Mouse (Mus musculus): ENCODE data around the gene Anapc13.

Anapc13 gene

DNA sequence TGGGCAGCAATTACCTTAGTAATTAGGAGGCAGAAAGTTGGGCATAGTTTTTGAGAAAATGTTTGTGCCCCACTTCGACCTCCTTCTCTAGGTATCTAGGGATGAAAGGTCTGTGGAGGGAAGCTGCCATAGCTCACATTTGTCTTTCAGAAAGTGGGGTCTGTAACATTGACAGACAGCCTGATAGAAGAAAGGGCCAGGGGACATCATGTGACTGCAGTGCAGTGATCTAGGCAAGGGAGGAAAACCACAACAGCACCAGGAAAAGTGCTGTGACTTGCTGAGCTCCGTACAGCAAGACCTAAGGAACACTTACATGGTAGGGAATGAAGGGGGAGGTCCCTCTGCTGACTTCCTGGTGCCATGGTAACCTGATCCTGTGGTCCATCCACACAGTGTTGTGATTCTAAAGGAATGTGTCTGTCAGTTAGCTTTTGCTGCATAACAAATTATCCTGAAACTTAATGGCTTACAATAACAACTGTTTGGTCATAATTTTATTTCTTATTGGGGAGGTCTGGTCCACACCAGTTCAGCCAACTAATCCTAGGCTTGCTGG, 5.6 kb downstream of the Anapc13 start:
- DNase-seq (ENCODE audit: low read depth, low spot score): no peak

DNA sequence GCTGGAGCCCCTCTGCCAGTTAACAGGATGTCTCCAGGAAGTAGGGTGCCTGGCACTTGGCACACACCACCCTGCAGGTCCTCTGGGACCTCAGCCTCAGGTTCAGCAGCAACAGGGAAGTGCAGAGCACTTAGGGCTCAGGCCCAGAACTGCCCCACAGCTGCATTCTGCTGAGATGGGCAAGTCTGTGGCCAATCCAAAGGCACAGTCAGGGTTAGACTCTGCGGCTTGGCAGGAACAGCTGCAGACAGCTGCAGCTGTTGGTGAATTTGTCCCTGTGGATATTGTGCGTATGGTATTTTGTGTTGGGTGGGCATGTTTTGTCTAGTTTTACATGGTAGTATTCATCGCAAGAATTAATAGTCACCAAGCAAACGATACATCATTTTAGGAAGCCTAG, 6.1 kb downstream of the Anapc13 start:
- no peak for DNase-seq (ENCODE audit: low read depth, low spot score)

DNA sequence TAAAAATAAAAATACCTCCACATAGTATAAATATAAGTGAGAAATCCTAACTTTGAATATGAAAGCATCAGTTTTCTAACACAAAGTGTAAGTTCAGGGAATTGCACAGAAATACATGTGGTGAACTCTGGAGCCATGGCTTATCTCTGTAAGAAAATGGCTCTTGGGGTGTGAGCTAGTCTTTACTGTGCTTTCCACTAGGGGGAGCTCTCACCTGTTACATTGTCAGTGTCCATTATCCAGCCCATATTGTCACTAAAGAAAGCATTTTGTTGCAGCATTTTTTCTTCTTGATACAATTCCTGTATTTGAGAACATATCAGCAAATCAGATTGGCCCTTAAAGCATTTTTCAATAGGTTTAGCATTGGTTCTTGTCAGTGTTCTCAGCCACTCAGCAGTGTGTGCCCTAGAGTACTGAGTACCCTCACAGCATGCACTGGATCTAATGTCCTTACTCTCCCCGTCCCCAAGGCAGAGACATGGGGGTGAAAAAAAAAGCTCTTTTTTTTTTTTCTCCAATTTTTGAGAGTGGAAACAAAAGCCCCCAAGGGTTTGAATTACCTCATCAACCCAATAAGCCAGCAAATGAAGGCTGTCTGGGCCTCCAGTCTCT, 6.9 kb downstream of the Anapc13 start:
- peak; percentile 80 for DNase-seq (ENCODE audit: low read depth, low spot score)

DNA sequence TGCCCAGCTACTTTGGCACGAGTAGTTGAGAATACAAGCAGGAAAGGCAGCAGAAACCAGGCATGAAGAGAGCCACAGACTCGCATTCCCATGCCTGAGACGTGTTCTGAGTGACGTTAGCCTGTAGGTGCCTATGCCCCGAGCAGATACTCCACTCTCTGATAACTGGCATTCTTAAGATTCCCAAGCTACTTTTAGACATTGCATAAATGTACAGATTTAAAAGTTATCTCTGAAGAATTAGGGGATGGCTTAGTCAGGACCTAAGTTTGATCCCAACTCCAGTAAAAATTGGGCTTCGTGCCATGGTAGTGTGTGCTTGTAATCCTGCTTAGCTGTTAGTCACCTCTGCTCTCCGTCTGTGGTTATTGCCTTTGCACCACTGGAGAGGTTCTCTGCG, 8.4 kb downstream of the Anapc13 start:
- DNase-seq (ENCODE audit: low read depth, low spot score): no peak

DNA sequence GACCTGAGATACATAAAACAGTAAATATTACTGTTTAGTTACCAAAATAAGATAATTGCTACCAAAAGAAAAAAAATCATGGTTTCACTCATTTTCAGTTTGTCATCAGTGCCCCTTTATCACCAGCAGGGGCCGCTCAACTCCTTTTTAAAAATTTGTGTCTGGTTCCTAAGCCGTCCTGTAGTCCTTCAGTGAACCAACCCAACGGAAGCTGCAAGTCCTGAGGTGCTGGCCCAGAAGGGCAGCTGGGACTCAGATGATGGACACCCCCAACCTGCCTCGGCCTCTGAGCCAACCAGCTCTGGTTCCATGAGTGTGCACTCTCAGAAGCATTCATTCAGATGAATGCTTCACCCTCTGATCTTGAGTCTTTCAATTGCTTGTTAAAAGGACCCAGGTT, 10.5 kb downstream of the Anapc13 start:
- peak; percentile 63 for DNase-seq (ENCODE audit: low read depth, low spot score)

DNA sequence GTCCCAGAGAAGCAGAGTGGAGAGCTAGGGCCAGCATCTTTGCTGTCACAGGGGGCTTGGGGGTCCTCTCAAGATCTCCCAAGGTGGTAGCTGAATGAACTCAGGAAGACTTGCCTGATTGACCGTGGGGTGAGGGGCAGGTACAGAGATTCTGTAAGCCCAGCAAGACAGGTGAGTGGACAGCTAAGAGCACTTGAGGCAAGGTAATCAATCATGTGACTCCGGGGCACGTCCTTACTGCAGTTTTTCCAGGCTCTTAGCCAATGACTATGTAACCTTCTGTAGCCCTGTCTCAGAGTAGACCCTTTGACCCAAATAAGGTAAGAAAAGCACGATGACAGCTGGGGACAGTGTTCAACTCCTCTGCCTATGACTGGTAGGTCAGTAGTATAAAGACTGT, 11.0 kb downstream of the Anapc13 start:
- DNase-seq (ENCODE audit: low read depth, low spot score): no peak

DNA sequence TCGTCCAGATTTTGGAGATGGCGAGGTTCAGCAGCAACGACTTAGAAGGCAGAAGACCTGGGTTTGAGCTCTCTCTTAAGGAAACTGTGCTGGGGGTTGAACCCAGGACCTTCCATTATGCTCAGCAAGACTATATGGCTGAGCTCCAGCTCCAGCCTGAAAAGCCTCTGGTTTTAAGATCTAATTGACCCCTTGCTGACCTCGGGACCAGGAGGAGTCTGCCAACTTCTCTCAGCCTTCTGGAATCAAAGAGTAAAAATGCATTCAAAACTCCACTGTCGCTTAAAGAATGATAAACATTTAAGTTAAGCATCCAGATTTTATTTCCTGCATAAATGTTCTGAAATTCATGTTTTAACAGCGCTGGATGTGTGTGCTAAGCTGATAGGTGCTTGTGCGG, 12.9 kb downstream of the Anapc13 start:
- no peak for DNase-seq (ENCODE audit: low read depth, low spot score)

DNA sequence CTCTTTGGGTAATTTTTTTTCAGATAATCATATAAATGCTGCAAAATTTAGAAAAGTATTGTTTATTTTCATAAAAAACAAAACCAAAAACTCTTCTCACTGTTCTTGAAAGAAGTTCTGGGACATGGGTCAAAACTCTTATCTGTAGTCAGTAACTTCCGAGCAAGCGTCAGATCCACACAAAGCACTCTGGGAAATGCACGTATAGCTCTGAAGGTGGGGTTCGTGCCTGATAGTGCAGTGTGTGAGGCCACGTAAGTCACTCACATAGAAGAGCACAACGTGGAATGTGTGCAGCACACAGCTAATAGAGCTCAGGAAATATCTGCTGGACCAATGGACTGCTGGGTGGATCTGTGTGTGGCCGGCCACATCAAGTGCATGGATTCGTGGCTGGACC, 13.4 kb downstream of the Anapc13 start:
- DNase-seq (ENCODE audit: low read depth, low spot score): no peak

DNA sequence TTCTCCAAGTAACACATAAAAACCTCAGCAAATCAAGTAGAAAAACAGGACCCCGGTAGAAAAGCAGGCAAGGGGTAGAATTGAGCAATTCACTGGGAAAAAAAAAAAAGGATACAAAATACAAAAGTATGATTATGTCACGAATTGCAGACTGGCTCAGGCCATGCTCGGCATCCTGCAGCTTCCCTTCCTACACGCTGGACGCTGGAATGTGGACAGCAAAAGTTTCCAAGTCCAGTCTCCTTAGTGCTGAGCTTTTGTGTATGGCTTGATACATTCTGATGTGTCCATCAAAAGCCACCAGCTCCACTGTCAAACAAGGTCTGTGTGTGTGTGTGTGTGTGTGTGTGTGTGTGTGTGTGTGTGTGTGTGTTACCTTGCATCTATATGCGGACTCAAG, 15.4 kb downstream of the Anapc13 start:
- no peak for DNase-seq (ENCODE audit: low read depth, low spot score)

DNA sequence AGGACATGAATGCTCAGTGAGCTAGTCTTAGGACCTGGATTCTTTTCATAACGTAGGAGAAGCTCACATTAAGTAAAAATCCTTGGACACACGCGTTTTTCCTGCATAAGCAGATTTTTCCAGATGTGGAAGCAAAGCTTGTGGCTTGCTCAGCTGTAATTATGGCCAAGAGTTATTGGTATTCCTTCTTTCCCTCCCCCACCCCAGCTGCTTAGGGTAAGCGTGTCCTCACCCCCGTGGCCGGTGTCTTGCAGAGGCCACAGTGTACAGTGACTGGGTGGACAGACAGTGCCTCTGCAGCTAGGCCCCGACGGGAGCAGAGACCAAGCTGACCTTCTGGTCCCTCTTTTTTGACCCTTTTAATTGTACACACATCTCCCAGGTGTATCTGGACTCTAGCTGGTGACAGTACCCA, 17.0 kb downstream of the Anapc13 start:
- DNase-seq (ENCODE audit: low read depth, low spot score): no peak

DNA sequence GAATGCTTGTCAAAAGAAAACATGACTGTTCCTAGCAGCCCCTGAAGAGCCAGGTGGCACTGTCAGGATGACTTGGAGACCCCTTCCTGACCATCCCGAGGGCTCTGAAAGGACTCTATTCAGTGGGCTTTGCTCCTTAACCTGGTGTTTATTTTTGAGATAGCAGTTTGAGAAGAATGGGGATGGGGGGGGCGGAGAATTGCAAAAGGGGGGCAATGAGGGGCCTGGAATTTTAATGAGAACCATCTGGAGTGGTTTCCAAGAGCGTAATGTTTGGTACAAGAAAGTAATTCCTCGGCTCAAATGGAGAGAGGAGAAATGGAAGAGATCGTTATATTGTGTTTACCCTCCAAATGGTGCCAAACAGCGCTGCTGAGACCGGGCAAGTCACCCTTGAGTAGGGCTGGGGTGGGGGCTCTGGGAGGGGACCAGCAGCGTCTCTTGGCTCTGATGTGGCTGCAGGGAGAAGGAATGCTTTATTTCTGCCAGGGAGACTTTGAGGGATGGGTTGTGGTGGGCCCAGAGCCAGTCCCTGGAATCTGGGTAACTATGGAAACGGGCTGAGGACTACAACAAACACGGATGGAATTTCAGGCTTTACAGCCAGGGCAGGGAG, 17.5 kb downstream of the Anapc13 start:
- DNase-seq (ENCODE audit: low read depth, low spot score): peak; percentile 48

DNA sequence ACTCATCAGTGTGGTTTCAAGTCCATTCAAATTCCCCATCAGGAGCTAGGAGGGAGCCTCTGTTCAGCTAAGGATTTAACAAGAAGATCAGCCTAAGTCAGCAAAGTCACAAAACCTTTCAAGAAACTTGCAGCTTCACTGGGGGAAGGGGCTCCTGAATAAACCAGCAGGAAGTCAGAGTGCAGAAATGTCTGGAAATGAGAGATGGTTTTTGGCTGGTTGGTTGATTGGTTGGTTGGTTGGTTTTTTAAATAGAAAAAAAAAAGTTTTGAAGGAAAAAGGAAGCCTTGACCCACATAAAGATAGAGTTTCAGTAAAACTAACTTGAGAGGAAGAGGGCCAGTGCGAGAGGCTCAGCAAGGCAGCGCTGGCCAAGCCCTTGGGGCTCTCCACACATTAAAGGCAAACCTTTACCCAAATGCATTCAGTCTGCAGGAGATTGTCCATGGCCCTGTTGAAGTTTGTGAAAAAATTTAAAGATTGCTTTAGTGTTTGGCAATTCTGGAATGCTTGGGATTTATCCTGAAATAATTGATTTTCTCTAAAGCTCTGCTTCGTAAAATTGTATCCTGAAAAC, 19.1 kb downstream of the Anapc13 start:
- DNase-seq (ENCODE audit: low read depth, low spot score): no peak

DNA sequence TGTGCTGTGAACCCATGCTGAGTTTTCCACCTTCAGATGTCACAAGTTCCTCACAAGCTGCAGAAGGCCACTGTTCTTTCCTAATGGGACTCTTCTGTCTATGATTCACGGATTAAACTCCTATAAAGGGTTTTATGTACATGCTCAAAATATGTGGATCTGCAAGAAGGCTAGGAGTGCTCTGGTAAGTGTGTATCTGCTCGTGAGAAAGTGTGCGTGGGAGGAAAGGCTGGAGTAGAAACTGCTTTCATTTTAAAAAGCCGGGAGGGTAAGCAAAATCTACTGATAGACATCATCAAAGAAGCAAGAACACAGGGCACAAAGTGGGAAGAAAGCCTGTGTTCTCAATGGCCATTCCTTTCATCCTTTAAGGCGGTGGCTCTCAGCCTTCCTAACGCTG, 20.9 kb downstream of the Anapc13 start:
- no peak for DNase-seq (ENCODE audit: low read depth, low spot score)

DNA sequence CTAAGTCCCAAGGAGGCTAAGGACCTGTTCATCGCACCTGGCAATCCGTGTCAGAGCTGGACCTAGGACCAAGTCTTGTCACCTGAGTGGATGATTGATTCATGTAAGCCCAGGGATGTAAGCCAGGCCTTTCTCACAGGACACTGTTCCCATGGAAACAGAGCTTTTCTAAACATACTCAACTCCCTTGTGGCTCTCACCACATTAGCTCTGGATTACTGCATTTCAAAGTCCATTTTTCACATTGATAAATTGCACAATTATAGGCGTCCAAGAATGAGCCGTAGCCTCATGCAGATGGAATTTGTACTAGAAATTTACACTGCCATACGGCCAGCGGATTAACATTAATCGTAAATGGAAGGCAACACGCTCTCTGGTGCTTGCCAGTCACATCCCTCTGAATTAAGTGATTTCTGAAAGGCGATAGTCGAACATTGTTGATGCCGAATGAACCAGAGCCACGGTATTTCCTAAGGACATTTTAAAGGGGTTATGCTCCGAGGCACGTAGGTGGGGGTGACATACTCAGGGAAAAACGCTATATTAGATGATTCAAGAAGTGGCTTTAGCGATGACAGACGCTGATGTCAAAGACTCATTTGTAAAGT, 23.9 kb downstream of the Anapc13 start:
- no peak for DNase-seq (ENCODE audit: low read depth, low spot score)

DNA sequence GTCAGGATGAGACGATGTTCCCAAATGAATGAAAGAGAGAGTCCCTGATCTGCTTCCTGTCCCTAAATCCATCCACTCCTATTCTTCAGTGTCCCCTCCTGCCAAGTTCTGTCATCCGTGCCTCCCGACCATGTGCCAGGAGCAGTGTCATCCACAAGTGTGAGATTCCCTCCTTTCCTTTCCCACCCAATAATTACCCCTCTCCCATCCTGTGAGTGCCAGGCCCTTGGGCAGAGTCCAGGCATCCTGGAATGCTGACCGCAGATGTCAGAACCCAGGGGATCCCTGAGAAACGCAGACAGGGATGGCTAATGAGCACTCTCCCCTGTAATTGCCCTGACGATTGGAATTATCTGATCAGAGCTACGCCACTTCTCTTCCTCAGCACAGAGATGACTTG, 24.5 kb downstream of the Anapc13 start:
- no peak for DNase-seq (ENCODE audit: low read depth, low spot score)

DNA sequence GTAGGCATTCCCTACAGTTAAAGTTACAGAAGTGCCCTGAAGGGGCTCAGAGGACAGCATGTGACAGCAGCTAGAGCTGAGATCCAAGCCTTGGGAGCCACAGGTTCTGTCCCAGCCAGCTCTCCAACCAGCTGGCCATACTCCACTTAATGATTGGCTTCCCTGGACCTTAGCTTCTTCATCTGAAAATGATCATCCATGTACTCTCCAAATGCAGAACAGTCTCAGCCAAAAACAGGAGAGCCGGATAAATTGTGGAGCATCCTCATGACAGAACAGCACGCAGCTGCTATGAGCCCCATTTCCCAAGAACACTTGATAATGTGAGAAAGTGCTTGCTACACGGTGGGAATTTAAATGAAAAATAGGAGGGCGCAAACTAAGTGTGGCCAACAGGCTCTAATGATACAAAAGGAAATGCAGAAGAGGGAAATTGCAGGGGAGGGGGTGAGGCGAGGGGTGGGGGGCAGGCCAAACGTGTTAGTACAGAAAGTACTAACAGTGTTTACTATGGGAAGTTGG, 25.2 kb downstream of the Anapc13 start:
- DNase-seq (ENCODE audit: low read depth, low spot score): no peak

DNA sequence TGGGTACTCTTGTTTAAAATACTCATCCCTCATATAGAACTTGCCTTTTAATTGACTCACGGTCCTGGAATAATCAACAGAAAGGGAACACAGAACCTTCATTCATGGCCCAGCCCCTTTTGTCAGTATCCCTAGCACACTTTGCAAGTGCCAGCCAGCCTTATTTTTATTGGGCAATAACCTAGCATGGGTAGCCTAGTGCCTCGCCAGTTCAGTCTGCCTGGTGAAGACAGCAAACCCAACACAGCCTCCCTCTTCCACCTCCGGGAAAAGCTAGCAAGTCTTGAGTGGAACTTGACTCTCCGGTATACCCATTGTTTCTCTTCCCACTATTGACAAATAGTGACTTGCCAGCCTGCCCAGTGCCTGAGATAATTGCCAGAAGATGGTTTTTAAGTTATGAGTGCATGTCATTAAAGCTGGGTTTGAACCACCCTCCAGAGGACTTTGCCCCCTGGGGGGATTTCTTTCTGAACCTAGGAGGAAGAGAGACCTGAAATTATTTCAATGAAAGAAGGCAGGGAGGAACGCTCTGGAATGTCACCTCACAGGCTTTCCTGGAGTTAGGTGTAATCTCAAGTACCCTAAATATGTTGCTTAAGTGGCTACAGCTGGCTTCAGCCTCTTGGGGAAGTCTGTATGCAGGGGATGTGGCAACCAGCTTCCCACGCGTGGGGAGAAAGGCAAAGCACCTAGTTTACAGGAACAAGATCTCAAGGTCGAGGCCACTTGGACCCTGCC, 30.4 kb downstream of the Anapc13 start:
- DNase-seq (ENCODE audit: low read depth, low spot score): no peak

DNA sequence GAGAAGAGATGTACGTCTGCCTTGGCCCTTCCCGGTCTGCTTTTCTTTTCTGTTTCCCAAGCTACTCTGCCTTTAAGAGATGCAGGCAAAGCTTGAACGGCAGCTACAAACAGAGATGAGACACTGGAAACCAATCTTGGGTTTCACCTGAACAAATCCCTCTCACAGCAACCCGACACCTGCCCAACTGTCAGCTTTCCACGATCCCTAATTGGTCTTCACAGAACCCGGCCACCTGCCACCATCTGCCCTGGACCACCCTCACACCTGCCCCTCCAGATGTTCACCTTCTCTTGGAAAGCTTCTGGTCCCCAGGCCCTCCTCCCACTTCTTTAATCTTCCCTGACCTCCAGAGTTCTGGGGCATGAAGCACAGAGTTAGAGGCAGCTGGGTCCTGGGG, 42.0 kb downstream of the Anapc13 start:
- DNase-seq (ENCODE audit: low read depth, low spot score): no peak

DNA sequence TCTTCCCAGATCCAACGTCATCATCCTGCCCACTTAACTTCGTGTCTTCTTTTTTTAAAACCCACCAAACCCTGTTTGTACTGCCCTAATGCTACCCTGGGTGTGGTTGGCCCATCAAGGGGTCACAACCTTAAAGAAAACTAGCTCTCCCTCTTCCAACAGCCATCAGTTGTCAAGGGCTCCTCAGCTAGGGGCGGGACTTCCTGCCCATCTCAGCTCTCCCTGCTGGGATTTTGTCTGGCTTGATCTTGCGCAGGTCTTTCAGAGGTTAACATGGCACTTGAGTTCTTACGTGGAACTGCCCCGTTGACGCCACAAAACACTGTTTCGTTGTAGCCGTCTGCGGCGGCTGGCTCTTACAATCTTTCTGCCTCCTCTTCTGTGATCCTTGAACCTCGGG, 42.8 kb downstream of the Anapc13 start:
- DNase-seq (ENCODE audit: low read depth, low spot score): peak; percentile 75

DNA sequence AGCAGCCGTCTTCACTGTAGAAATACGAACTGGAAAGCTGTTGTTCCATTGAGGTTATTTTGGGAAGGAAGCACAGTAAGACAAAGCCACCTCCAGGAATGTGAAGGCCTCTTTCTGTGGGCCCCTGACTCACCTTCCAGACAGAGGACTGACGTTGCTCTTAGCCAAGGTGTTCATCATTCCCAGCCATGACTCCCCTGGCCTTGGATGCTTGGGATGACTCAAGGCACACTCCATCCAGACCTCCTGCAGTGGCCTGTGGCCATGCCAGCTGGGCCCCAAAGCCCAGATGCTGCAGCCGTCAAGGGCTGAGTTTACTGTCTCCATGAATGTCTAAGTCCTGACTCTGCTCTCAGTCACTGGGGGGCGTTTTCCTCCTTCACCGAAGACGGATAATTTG, 47.3 kb downstream of the Anapc13 start:
- DNase-seq (ENCODE audit: low read depth, low spot score): no peak

DNA sequence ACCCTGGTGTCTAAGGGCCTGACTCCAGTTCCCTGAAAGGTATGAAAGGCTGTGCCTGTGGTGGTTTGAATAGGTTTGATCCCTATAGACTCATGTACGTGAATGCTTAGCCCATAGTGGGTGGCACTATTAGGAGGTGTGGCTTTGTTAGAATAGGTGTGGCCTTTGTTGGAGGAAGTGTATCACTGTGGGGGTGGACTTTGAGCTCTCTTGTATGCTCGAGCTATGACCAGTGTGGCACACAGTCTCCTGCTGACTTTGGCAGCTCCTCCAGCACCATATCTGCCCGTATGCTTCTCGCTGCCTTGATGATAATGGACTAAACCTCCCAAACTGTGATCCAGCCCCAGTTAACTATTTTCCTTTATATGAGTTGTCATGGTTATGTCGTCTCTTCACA, 49.8 kb downstream of the Anapc13 start:
- DNase-seq (ENCODE audit: low read depth, low spot score): no peak

DNA sequence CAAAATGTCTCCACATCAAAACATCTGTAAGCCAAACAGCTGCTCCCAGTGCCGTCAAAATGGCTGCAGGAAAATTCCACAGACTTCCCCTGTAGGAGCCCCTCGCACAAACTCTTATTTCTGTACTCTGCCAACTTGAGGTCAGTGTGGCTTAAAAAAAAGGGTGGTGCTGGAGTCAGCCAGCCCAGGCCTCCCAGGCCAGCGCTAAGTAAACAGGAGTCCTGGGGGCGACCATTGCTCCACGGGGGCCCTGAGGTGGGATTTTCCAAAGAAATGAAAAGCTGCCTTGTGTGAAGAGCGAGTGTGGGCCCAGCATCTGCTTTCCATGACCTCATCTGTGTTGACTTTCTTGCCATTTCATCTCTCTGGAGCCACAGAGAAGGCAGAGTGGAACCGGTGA, 55.4 kb downstream of the Anapc13 start:
- no peak for DNase-seq (ENCODE audit: low read depth, low spot score)
